Mouse (Mus musculus) limb, embryonic 11.5 days (tissue): ENCODE data around the gene Vgf. TPM values are rescaled to one million over a fixed set of nuclear protein-coding genes. Genes with fewer than 3 reads are reported as not detected.

Experiments
- ATAC-seq: fragments of 200-750 bp; cut with Nextera tagmentation; 2 replicates; pipeline ENCODE4 v1.8.0; 2017; ENCODE audit warnings: low read depth; ENCODE audit not compliant: insufficient number of reproducible peaks, low FRiP score, low TSS enrichment
- DNase-seq: peaks from one replicate; pipeline ENCODE4 v3.0.0-alpha.2; 2015; ENCODE audit warnings: low spot score
- H3K27ac ChIP-seq: fragments of 300-500 bp; sonication (generic); replicated peaks from 2 replicates; pipeline ENCODE4 v1.5.1; 2014; ENCODE audit warnings: low read depth, mild to moderate bottlenecking, low read length
- H3K27me3 ChIP-seq: fragments of 300-500 bp; sonication (generic); 2 replicates; pipeline ENCODE4 v1.6.1; 2014; ENCODE audit warnings: mild to moderate bottlenecking, low read length, mixed read lengths; ENCODE audit not compliant: control insufficient read depth, insufficient read depth
- H3K36me3 ChIP-seq: fragments of 300-500 bp; sonication (generic); 2 replicates; pipeline ENCODE4 v1.6.1; 2014; ENCODE audit warnings: mild to moderate bottlenecking, low read length, moderate library complexity, mixed read lengths; ENCODE audit not compliant: control insufficient read depth, insufficient read depth
- H3K4me1 ChIP-seq: fragments of 300-500 bp; sonication (generic); 2 replicates; pipeline ENCODE4 v1.6.1; 2014; ENCODE audit warnings: low read length, mixed read lengths; ENCODE audit not compliant: control insufficient read depth, insufficient read depth
- H3K4me2 ChIP-seq: fragments of 300-500 bp; sonication (generic); 2 replicates; pipeline ENCODE4 v1.6.1; 2014; ENCODE audit warnings: low read depth, mild to moderate bottlenecking, moderate library complexity; ENCODE audit not compliant: severe bottlenecking
- H3K4me3 ChIP-seq: fragments of 300-500 bp; sonication (generic); 2 replicates; pipeline ENCODE4 v1.5.1; 2014; ENCODE audit warnings: low read depth, low read length
- H3K9ac ChIP-seq: fragments of 300-500 bp; sonication (generic); 2 replicates; pipeline ENCODE4 v1.6.1; 2014; ENCODE audit warnings: mild to moderate bottlenecking, low read length
- H3K9me3 ChIP-seq: fragments of 300-500 bp; sonication (generic); 2 replicates; pipeline ENCODE4 v1.6.1; 2016; ENCODE audit warnings: low read length; ENCODE audit not compliant: control insufficient read depth
- WGBS: fragments of 180-500 bp; shearing (Covaris S2); extraction: QIAGEN DNeasy Blood & Tissue Kit; methylation state at CpG from one replicate; pipeline ENCODE4 v1.1.7; 2014; 5-methylcytosine and 5-hydroxymethylcytosine counted together
- polyA plus RNA-seq: library from polyadenylated mRNA; unstranded; fragments of >200 nt; fragmentation: Nextera tagmentation; extraction: Ambion mirVana; gene quantifications from 2 replicates; pipeline ENCODE4 v1.2.1, GENCODE M21; 2014

The Vgf gene
- polyA plus RNA-seq, 1 experiment from 2014 or later = not detected

- H3K4me2 ChIP-seq = no peak overlapping the region
- no peak overlapping the region for H3K27ac ChIP-seq
- no peaks in the 10 kb centered on the region; the same call in 1 of the 2 replicates for H3K9me3 ChIP-seq
- H3K4me3 ChIP-seq = no peak overlapping the region
- peaks cover 7% of the 10 kb centered on the region for H3K4me1 ChIP-seq
- no peak for ATAC-seq
- no peak overlapping the region for H3K9ac ChIP-seq
- H3K27me3 ChIP-seq = no peaks in the 10 kb centered on the region
- no peak for DNase-seq
- WGBS = 85% methylated on average over 19 of the region's 19 CpGs
- H3K36me3 ChIP-seq = no peaks in the 10 kb centered on the region
Measured at GRCm38 (mm10) chr5:137070881-137071605, 44.9 kb downstream of the Vgf start.

DNA sequence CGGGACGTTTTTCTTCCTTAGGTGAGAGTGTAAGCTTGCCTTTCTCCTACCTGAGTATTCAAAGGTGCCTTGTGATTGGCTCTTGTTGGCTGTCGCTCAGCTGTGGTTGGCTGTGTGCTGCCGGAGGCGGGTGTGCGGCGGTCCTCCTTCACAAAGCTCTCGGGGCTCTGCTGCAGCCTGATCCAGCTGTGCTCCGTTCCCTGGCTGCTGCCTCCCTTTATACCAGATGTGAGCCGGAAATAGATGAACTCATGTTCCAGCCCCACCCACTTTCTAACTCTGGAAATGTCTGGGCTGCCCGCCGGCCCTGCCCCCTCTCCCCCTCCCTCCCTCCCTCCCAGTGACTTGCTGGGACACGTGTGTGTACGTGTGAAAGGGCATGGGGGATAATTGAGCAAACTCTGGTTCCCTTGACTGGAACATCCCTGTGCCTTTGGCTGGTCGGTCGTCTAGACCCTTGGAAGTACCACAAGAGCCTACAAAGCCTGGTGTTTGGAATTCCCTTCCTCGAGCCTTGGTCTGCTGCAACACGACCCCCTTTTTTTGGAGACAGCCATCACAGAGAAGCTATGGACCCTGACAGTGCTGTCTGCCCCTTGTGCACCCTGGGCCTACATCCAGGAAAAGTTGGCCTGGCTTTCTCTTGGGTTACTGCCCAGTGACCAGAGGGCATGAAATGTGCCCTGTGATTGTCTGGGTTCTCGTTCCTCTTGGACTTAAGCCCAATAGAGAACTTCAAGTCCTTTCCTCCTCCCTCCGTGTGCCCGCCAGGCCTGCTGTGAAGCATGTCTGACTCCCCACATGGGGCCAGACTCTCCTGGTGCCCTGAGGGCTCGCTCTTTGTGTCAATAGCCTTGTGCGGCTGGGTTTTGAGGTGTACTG, 46.1 kb downstream of the Vgf start, which contains the start of gene Serpine1:
Serpine1 (minus strand) TSS at position 190 of the 882 bp plus-strand sequence.
- DNase-seq (peak; percentile 85), ATAC-seq (peak; percentile 97)
- H3K9me3 ChIP-seq = no peaks in the 10 kb centered on the region; the same call in 1 of the 2 replicates
- no peaks in the 10 kb centered on the region for H3K27me3 ChIP-seq
- WGBS = 23% methylated on average over 23 of the region's 23 CpGs
- H3K4me3 ChIP-seq = 0 out of 2 replicates have a peak within 1 kb of the TSS, but pooled peaks have one; percentile 17
- H3K4me2 ChIP-seq = peak within 1 kb of the TSS; percentile 54
- H3K9ac ChIP-seq = peak within 1 kb of the TSS; percentile 52
- no peaks in the 10 kb centered on the region for H3K36me3 ChIP-seq
- H3K27ac ChIP-seq = peak within 1 kb of the TSS; percentile 25; the same call in 1 of the 2 replicates
- peaks cover 7% of the 10 kb centered on the region for H3K4me1 ChIP-seq

GRCm38 (mm10) chr5:137073141-137073540, 46.9 kb downstream of the Vgf start:
- no peak overlapping the region for H3K4me3 ChIP-seq
- no peak overlapping the region for H3K9ac ChIP-seq
- ATAC-seq (no peak), DNase-seq (no peak)
- H3K9me3 ChIP-seq = no peaks in the 10 kb centered on the region
- no peak overlapping the region for H3K27ac ChIP-seq
- H3K4me1 ChIP-seq = peaks cover 7% of the 10 kb centered on the region
- WGBS = 93% methylated on average over 8 of the region's 8 CpGs
- no peaks in the 10 kb centered on the region for H3K27me3 ChIP-seq
- no peak overlapping the region for H3K4me2 ChIP-seq
- H3K36me3 ChIP-seq = no peaks in the 10 kb centered on the region

- no peak overlapping the region for H3K4me2 ChIP-seq
Measured at GRCm38 (mm10) chr5:137074191-137074651, 48.0 kb downstream of the Vgf start.

GRCm38 (mm10) chr5:137075726-137076125, 49.5 kb downstream of the Vgf start:
- 69% methylated on average over 6 of the region's 6 CpGs for WGBS
- Histone ChIP-seq H3K4me3 (no peak overlapping the region), H3K27me3 (no peaks in the 10 kb centered on the region), H3K9ac (no peak overlapping the region), H3K4me2 (no peak overlapping the region), H3K36me3 (no peaks in the 10 kb centered on the region), H3K4me1 (peaks cover 7% of the 10 kb centered on the region), H3K9me3 (no peaks in the 10 kb centered on the region), H3K27ac (no peak overlapping the region)
- ATAC-seq (no peak), DNase-seq (no peak)

More at GRCm38 (mm10) chr5:137074191-137074651, 48.0 kb downstream of the Vgf start:
- Histone ChIP-seq H3K36me3 (no peaks in the 10 kb centered on the region), H3K9me3 (no peaks in the 10 kb centered on the region), H3K4me3 (no peak overlapping the region), H3K27ac (no peak overlapping the region), H3K4me1 (peaks cover 7% of the 10 kb centered on the region), H3K9ac (no peak overlapping the region; the same call in 1 of the 2 replicates), H3K27me3 (no peaks in the 10 kb centered on the region)
- ATAC-seq (no peak), DNase-seq (no peak)
- WGBS = 36% methylated on average over 6 of the region's 6 CpGs

DNA sequence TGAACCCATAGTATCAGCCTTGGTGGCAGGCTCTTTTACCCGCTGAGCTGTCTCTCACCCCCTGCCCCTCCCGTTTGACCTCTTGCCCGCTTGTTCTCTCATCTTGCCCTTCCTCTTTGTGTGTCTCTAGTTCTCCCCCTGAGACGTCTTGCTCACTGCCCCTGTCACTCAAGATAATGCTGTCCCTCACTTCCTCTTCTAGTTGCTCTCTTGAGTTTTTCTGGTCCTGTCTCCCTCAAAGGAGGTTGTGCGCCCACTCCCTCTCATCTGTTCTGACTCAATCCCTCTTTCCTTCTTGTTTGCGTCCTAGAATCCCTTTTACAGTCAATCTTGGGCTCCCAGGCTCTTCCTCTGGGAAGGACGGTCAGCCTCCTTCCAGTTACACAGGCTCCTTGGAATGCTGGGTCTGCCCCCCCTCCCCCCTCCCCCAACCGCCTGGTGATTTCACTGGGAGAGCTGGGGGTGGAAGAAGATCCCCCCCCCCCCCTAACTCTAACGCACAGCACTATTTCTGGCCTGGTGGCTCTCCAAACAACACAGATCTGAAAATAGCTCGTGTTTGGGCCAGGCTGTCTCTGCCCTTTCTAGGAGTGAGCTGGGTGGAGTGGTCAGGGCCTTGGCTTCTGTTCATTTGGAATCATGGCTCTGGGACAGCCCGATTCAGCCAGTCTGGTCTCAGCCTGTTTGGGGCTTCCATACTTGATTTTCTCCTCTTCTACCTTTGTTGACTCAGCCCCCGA, 50.2 kb downstream of the Vgf start:
- DNase-seq (no peak), ATAC-seq (no peak)
- Histone ChIP-seq H3K27ac (no peak overlapping the region), H3K4me3 (no peak overlapping the region), H3K9ac (no peak overlapping the region), H3K36me3 (no peaks in the 10 kb centered on the region), H3K9me3 (no peaks in the 10 kb centered on the region), H3K4me1 (peaks cover 7% of the 10 kb centered on the region), H3K4me2 (no peak overlapping the region), H3K27me3 (no peaks in the 10 kb centered on the region)
- WGBS = 54% methylated on average over 12 of the region's 12 CpGs

GRCm38 (mm10) chr5:137077187-137077586, 51.0 kb downstream of the Vgf start:
- no peaks in the 10 kb centered on the region for H3K9me3 ChIP-seq
- no peak overlapping the region for H3K4me3 ChIP-seq
- ATAC-seq (no peak), DNase-seq (no peak)
- no peak overlapping the region for H3K4me2 ChIP-seq
- no peaks in the 10 kb centered on the region for H3K27me3 ChIP-seq
- H3K27ac ChIP-seq = no peak overlapping the region
- WGBS = 93% methylated on average over 7 of the region's 7 CpGs
- peaks cover 4% of the 10 kb centered on the region; the same call in 1 of the 2 replicates for H3K4me1 ChIP-seq
- H3K9ac ChIP-seq = no peak overlapping the region
- H3K36me3 ChIP-seq = no peaks in the 10 kb centered on the region

DNA sequence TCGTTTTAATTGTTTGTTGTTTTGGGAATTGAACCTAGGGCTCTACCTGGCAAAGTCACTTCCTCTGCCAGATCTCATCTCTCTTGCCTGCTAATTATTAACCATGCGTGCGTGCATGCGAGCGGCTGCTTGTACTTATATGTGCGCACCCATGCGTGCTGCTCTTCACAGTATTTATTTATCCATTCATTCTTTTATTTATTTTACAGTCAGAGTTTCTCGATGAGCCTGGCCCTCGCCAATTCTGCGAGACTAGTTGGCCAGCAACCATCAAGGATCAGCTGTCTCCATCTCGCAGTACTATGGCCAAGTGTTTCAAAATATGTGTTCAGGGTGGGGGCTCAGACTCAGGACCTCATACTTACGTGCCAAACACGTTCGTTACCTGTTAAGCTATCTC, 51.8 kb downstream of the Vgf start:
- Histone ChIP-seq H3K4me3 (no peak overlapping the region), H3K27ac (no peak overlapping the region), H3K9ac (no peak overlapping the region), H3K9me3 (no peaks in the 10 kb centered on the region), H3K36me3 (no peaks in the 10 kb centered on the region), H3K4me2 (no peak overlapping the region), H3K27me3 (no peaks in the 10 kb centered on the region), H3K4me1 (no peaks in the 10 kb centered on the region)
- no peak for ATAC-seq
- 93% methylated on average over 14 of the region's 14 CpGs for WGBS
- DNase-seq = no peak
